Mouse (Mus musculus) lung, embryonic 15.5 days (tissue): ENCODE results near the gene Ube2ql1. TPM values are rescaled to one million over a fixed set of nuclear protein-coding genes. Genes with fewer than 3 reads are reported as not detected.

Source experiments
- ATAC-seq: fragments of 200-750 bp; cut with Nextera tagmentation; 2 replicates; pipeline ENCODE4 v1.8.0; 2017; ENCODE audit warnings: moderate number of reproducible peaks, borderline replicate concordance; ENCODE audit not compliant: low FRiP score, low TSS enrichment; ENCODE audit errors: extremely low read depth
- H3K27ac ChIP-seq: fragments of 300-500 bp; sonication (generic); 2 replicates; pipeline ENCODE4 v1.5.1; 2015; ENCODE audit warnings: moderate library complexity, mild to moderate bottlenecking, inconsistent platforms
- H3K27me3 ChIP-seq: fragments of 300-500 bp; sonication (generic); 2 replicates; pipeline ENCODE4 v1.6.1; 2015; ENCODE audit warnings: inconsistent platforms
- H3K36me3 ChIP-seq: fragments of 300-500 bp; sonication (generic); 2 replicates; pipeline ENCODE4 v1.6.1; 2015; ENCODE audit warnings: inconsistent platforms
- H3K4me1 ChIP-seq: fragments of 300-500 bp; sonication (generic); 2 replicates; pipeline ENCODE4 v1.6.1; 2015; ENCODE audit warnings: inconsistent platforms
- H3K4me2 ChIP-seq: fragments of 300-500 bp; sonication (generic); 2 replicates; pipeline ENCODE4 v1.6.1; 2015; ENCODE audit warnings: inconsistent platforms, mild to moderate bottlenecking, moderate library complexity
- H3K4me3 ChIP-seq: fragments of 300-500 bp; sonication (generic); 2 replicates; pipeline ENCODE4 v1.5.1; 2015; ENCODE audit warnings: mild to moderate bottlenecking, inconsistent platforms
- H3K9ac ChIP-seq: fragments of 300-500 bp; sonication (generic); 2 replicates; pipeline ENCODE4 v1.6.1; 2015; ENCODE audit warnings: inconsistent platforms
- H3K9me3 ChIP-seq: fragments of 300-500 bp; sonication (generic); 2 replicates; pipeline ENCODE4 v1.6.1; 2016; ENCODE audit warnings: inconsistent platforms
- WGBS: fragments of 180-500 bp; shearing (Covaris S2); methylation state at CpG from one replicate; pipeline ENCODE4 v1.1.7; 2015; 5-methylcytosine and 5-hydroxymethylcytosine counted together
- polyA plus RNA-seq: library from polyadenylated mRNA; unstranded; fragments of >200 nt; fragmentation: Nextera tagmentation; extraction: Ambion mirVana; gene quantifications from 2 replicates; pipeline ENCODE4 v1.2.1, GENCODE M21; 2015

Gene Ube2ql1
- polyA plus RNA-seq, 1 experiment from 2014 or later: 0.30 TPM

- ATAC-seq: peak; percentile 57
- 2% methylated on average over 29 of the region's 29 CpGs for WGBS
Measured at GRCm38 (mm10) chr13:69740331-69741285, 919 bp upstream of the Ube2ql1 start.

GRCm38 (mm10) chr13:69739091-69739758 lies 464 bp downstream of the Ube2ql1 start:
- H3K36me3 ChIP-seq: no peaks in the 10 kb centered on the region
- ATAC-seq: peak; percentile 66
- H3K27ac ChIP-seq: no peak overlapping the region
- under 1% methylated on average over 76 of the region's 78 CpGs for WGBS
- peak overlapping the region; percentile 54 for H3K4me3 ChIP-seq
- peaks cover 67% of the 10 kb centered on the region for H3K27me3 ChIP-seq
- H3K9ac ChIP-seq: peak overlapping the region; percentile 30
- H3K4me2 ChIP-seq: peak overlapping the region; percentile 98
- 0 out of 2 replicates have a peak, but pooled peaks cover 2% of the 10 kb centered on the region for H3K9me3 ChIP-seq
- H3K4me1 ChIP-seq: peaks cover 20% of the 10 kb centered on the region

More at GRCm38 (mm10) chr13:69740331-69741285, 919 bp upstream of the Ube2ql1 start:
- 0 out of 2 replicates have a peak, but pooled peaks cover 3% of the 10 kb centered on the region for H3K9me3 ChIP-seq
- no peaks in the 10 kb centered on the region for H3K36me3 ChIP-seq
- H3K9ac ChIP-seq: 0 out of 2 replicates have a peak overlapping the region, but pooled peaks have one; percentile 5
- peaks cover 57% of the 10 kb centered on the region for H3K27me3 ChIP-seq
- H3K4me3 ChIP-seq: peak overlapping the region; percentile 54
- H3K27ac ChIP-seq: no peak overlapping the region
- H3K4me1 ChIP-seq: peaks cover 20% of the 10 kb centered on the region
- peak overlapping the region; percentile 98 for H3K4me2 ChIP-seq

GRCm38 (mm10) chr13:69738461-69738971 lies 1.2 kb downstream of the Ube2ql1 start:
- H3K4me3 ChIP-seq: peak overlapping the region; percentile 54
- peaks cover 67% of the 10 kb centered on the region for H3K27me3 ChIP-seq
- WGBS: under 1% methylated on average over 40 of the region's 40 CpGs
- ATAC-seq: 0 out of 2 replicates have a peak, but pooled peaks have one; percentile 3
- H3K4me2 ChIP-seq: peak overlapping the region; percentile 98
- H3K9ac ChIP-seq: no peak overlapping the region
- no peaks in the 10 kb centered on the region for H3K36me3 ChIP-seq
- H3K9me3 ChIP-seq: no peaks in the 10 kb centered on the region
- peaks cover 20% of the 10 kb centered on the region for H3K4me1 ChIP-seq
- no peak overlapping the region for H3K27ac ChIP-seq

GRCm38 (mm10) chr13:69737444-69738185 lies 2.1 kb downstream of the Ube2ql1 start:
- peak overlapping the region; percentile 98 for H3K4me2 ChIP-seq
- no peak overlapping the region for H3K27ac ChIP-seq
- peaks cover 20% of the 10 kb centered on the region for H3K4me1 ChIP-seq
- H3K4me3 ChIP-seq: peak overlapping the region; percentile 54; the same call in 1 of the 2 replicates
- WGBS: 15% methylated on average over 19 of the region's 19 CpGs
- no peak overlapping the region for H3K9ac ChIP-seq
- no peaks in the 10 kb centered on the region for H3K9me3 ChIP-seq
- H3K36me3 ChIP-seq: no peaks in the 10 kb centered on the region
- H3K27me3 ChIP-seq: peaks cover 67% of the 10 kb centered on the region
- no peak for ATAC-seq

GRCm38 (mm10) chr13:69732636-69733035 lies 7.1 kb downstream of the Ube2ql1 start:
- ATAC-seq: no peak
- WGBS: 91% methylated on average over 6 of the region's 6 CpGs
- Histone ChIP-seq H3K4me3 (no peak overlapping the region), H3K27me3 (peaks cover 30% of the 10 kb centered on the region), H3K9ac (no peak overlapping the region), H3K4me2 (no peak overlapping the region), H3K36me3 (no peaks in the 10 kb centered on the region), H3K27ac (no peak overlapping the region), H3K9me3 (no peaks in the 10 kb centered on the region), H3K4me1 (no peaks in the 10 kb centered on the region)

GRCm38 (mm10) chr13:69725376-69725775 lies 14.3 kb downstream of the Ube2ql1 start:
- H3K27ac ChIP-seq: no peak overlapping the region
- 80% methylated on average over 3 of the region's 3 CpGs for WGBS
- no peak overlapping the region for H3K4me2 ChIP-seq
- no peaks in the 10 kb centered on the region for H3K4me1 ChIP-seq
- no peaks in the 10 kb centered on the region for H3K9me3 ChIP-seq
- no peak for ATAC-seq
- H3K9ac ChIP-seq: no peak overlapping the region
- H3K36me3 ChIP-seq: no peaks in the 10 kb centered on the region
- no peak overlapping the region for H3K4me3 ChIP-seq
- no peaks in the 10 kb centered on the region for H3K27me3 ChIP-seq

- H3K27ac ChIP-seq: no peak overlapping the region
- H3K4me1 ChIP-seq: no peaks in the 10 kb centered on the region
- H3K4me3 ChIP-seq: no peak overlapping the region
- H3K9me3 ChIP-seq: no peaks in the 10 kb centered on the region
- no peaks in the 10 kb centered on the region for H3K27me3 ChIP-seq
- no peak overlapping the region for H3K4me2 ChIP-seq
- no peak overlapping the region for H3K9ac ChIP-seq
- 13% methylated on average over 6 of the region's 6 CpGs for WGBS
- ATAC-seq: no peak
- no peaks in the 10 kb centered on the region for H3K36me3 ChIP-seq
Measured at GRCm38 (mm10) chr13:69721141-69721540, 18.5 kb downstream of the Ube2ql1 start.

- Histone ChIP-seq H3K9ac (no peak overlapping the region), H3K4me2 (no peak overlapping the region), H3K36me3 (no peaks in the 10 kb centered on the region), H3K27me3 (no peaks in the 10 kb centered on the region), H3K4me1 (no peaks in the 10 kb centered on the region), H3K9me3 (no peaks in the 10 kb centered on the region), H3K27ac (no peak overlapping the region), H3K4me3 (no peak overlapping the region)
- 10% methylated on average over 11 of the region's 11 CpGs for WGBS
- no peak; the same call in 1 of the 2 replicates for ATAC-seq
Measured at GRCm38 (mm10) chr13:69717860-69718598, 21.7 kb downstream of the Ube2ql1 start.

GRCm38 (mm10) chr13:69708236-69708635 lies 31.5 kb downstream of the Ube2ql1 start:
- Histone ChIP-seq H3K27me3 (no peaks in the 10 kb centered on the region), H3K27ac (no peak overlapping the region), H3K4me2 (no peak overlapping the region), H3K9me3 (no peaks in the 10 kb centered on the region), H3K4me3 (no peak overlapping the region), H3K9ac (no peak overlapping the region), H3K4me1 (no peaks in the 10 kb centered on the region), H3K36me3 (no peaks in the 10 kb centered on the region)
- no peak for ATAC-seq
- WGBS: 88% methylated on average over 7 of the region's 7 CpGs

- Histone ChIP-seq H3K9me3 (no peaks in the 10 kb centered on the region), H3K27ac (no peak overlapping the region), H3K4me3 (no peak overlapping the region), H3K4me2 (no peak overlapping the region), H3K4me1 (no peaks in the 10 kb centered on the region), H3K36me3 (no peaks in the 10 kb centered on the region), H3K27me3 (no peaks in the 10 kb centered on the region), H3K9ac (no peak overlapping the region)
- WGBS: 93% methylated on average over 12 of the region's 12 CpGs
- ATAC-seq: no peak
Measured at GRCm38 (mm10) chr13:69707496-69707895, 32.2 kb downstream of the Ube2ql1 start.

GRCm38 (mm10) chr13:69706919-69707318 lies 32.8 kb downstream of the Ube2ql1 start:
- no peaks in the 10 kb centered on the region for H3K36me3 ChIP-seq
- no peak overlapping the region for H3K9ac ChIP-seq
- WGBS: 27% methylated on average over 2 of the region's 2 CpGs
- H3K4me3 ChIP-seq: no peak overlapping the region
- H3K27ac ChIP-seq: no peak overlapping the region
- H3K4me1 ChIP-seq: no peaks in the 10 kb centered on the region
- H3K9me3 ChIP-seq: no peaks in the 10 kb centered on the region
- no peaks in the 10 kb centered on the region for H3K27me3 ChIP-seq
- H3K4me2 ChIP-seq: no peak overlapping the region
- ATAC-seq: no peak
